ENCODE assay signal across 8 mouse cellular contexts in genomic region chr16:33062682-33063131, GRCm38 (mm10). TPM values are rescaled to one million over a fixed set of nuclear protein-coding genes. Genes with fewer than 3 reads are reported as not detected.
A peak's percentile ranks its signal among the peaks of the same experiment; 100 is the strongest.
DNase-seq lines count a peak whose midpoint lies in the region; ATAC-seq and TF ChIP-seq lines count a peak whose summit lies in the region.

No protein-coding gene starts in this region.

- peak; percentile 90 for DNase-seq in adrenal gland, adult 2 months
- no peak for DNase-seq in adrenal gland, postnatal 10 days
- DNase-seq in c-Kit-positive CD71-positive TER-119-positive erythroid progenitor cells, embryonic 14.5 days (ENCODE audit: low spot score), result peak; percentile 30
- DNase-seq in hindbrain, embryonic 10.5 days (ENCODE audit: low spot score), result no peak
- DNase-seq in left cerebral cortex, adult 8-10 months (ENCODE audit: low spot score in 2 of 2), result peak; percentile 43 to 56

- no peaks in the 10 kb centered on the region for H3K9me3 ChIP-seq in hindbrain, embryonic 10.5 days
- no peaks in the 10 kb centered on the region for H3K9me3 ChIP-seq in megakaryocyte, embryonic 14.5 days
- no peaks in the 10 kb centered on the region for H3K9me3 ChIP-seq in stomach, embryonic 16.5 days (replicated peaks; ENCODE audit: control insufficient read depth, low read length)

- no peak for TF ChIP-seq CTCF in C2C12 (IDR thresholded peaks at IDR 0.05; ENCODE audit: control insufficient read depth, insufficient read depth, insufficient read length)

- peaks cover 28% of the 10 kb centered on the region for H3K79me2 ChIP-seq in C2C12 (ENCODE audit: control insufficient read depth, insufficient read depth)

- peaks cover 47% of the 10 kb centered on the region for H3K4me1 ChIP-seq in hindbrain, embryonic 10.5 days (replicated peaks)
- peaks cover 58% of the 10 kb centered on the region for H3K4me1 ChIP-seq in megakaryocyte, embryonic 14.5 days
- H3K4me1 ChIP-seq in stomach, embryonic 16.5 days (ENCODE audit: control insufficient read depth, insufficient read depth, low read length), result peaks cover 9% of the 10 kb centered on the region

- under 1% methylated on average over 35 of the region's 35 CpGs for whole genome bisulfite sequencing in hindbrain, embryonic 10.5 days
- under 1% methylated on average over 34 of the region's 35 CpGs for WGBS in stomach, embryonic 16.5 days

- H3ac ChIP-seq in C2C12 (ENCODE audit: control insufficient read depth, insufficient read length, low read depth), result peak overlapping the region; percentile 66

- H3K27ac ChIP-seq in hindbrain, embryonic 10.5 days, result peak overlapping the region; percentile 93
- H3K27ac ChIP-seq in stomach, embryonic 16.5 days (ENCODE audit: low read length), result peak overlapping the region; percentile 60

- H3K4me2 ChIP-seq in stomach, embryonic 16.5 days (ENCODE audit: low read depth, low read length), result peak overlapping the region; percentile 59

- H3K79me3 ChIP-seq in C2C12 (ENCODE audit: low read depth), result peaks cover 20% of the 10 kb centered on the region

- peaks cover 34% of the 10 kb centered on the region for H3K36me3 ChIP-seq in C2C12 (ENCODE audit: control insufficient read depth, insufficient read depth)
- H3K36me3 ChIP-seq in hindbrain, embryonic 10.5 days, result peaks cover 53% of the 10 kb centered on the region
- peaks cover 41% of the 10 kb centered on the region for H3K36me3 ChIP-seq in megakaryocyte, embryonic 14.5 days (replicated peaks; ENCODE audit: low read length)
- H3K36me3 ChIP-seq in stomach, embryonic 16.5 days (ENCODE audit: control insufficient read depth, insufficient read depth, low read length), result peaks cover 10% of the 10 kb centered on the region; the same call in 1 of the 2 replicates

- H3K4me3 ChIP-seq in C2C12 (ENCODE audit: insufficient read depth, poor library complexity, severe bottlenecking), result peak overlapping the region; percentile 48
- peak overlapping the region; percentile 92 for H3K4me3 ChIP-seq in hindbrain, embryonic 10.5 days
- peak overlapping the region; percentile 97 for H3K4me3 ChIP-seq in megakaryocyte, embryonic 14.5 days (replicated peaks)
- H3K4me3 ChIP-seq in stomach, embryonic 16.5 days (replicated peaks; ENCODE audit: low read length), result peak overlapping the region; percentile 83

- H3K27me3 ChIP-seq in C2C12 (ENCODE audit: control insufficient read depth, insufficient read depth, insufficient read length), result no peaks in the 10 kb centered on the region
- H3K27me3 ChIP-seq in hindbrain, embryonic 10.5 days (ENCODE audit: insufficient read depth, poor library complexity, severe bottlenecking), result no peaks in the 10 kb centered on the region
- H3K27me3 ChIP-seq in megakaryocyte, embryonic 14.5 days (replicated peaks), result no peaks in the 10 kb centered on the region
- no peaks in the 10 kb centered on the region for H3K27me3 ChIP-seq in stomach, embryonic 16.5 days (ENCODE audit: control insufficient read depth, insufficient read depth, low read length)

- H3K9ac ChIP-seq in stomach, embryonic 16.5 days (ENCODE audit: low read length), result peak overlapping the region; percentile 80

- peak; percentile 74 for ATAC-seq in stomach, embryonic 16.5 days (ENCODE audit: insufficient read depth, low FRiP score)

TF ChIP-seq in C2C12, 6 proteins besides CTCF, POLR2A, EP300 and RAD21:
- no peak for TF ChIP-seq CEBPB (IDR thresholded peaks at IDR 0.05; ENCODE audit: low read depth)
- no peak for TF ChIP-seq USF1 (IDR thresholded peaks at IDR 0.05; ENCODE audit: low read depth)
- TF ChIP-seq MYOG (IDR thresholded peaks at IDR 0.05; ENCODE audit: control insufficient read depth, extremely low read depth, insufficient read length), result no peak
- TF ChIP-seq MAX (IDR thresholded peaks at IDR 0.05), result no peak
TF ChIP-seq in C2C12: peak in this region for 0.

RNA-seq across cellular contexts. Expression of gene Lmln, which starts 0.4 kb away (rescaled TPM):
- total RNA-seq in adrenal gland, adult 2 months (2021), result 10 to 100 TPM; 16.5 to 17.2 TPM
- 5.5 and 9.6 TPM in 2 replicates for polyA plus RNA-seq in adrenal gland, adult 2 months (2012; rRNA removed)
- total RNA-seq in adrenal gland, postnatal 10 days (2021), result 1 to 10 TPM; 5.5 to 9.9 TPM
- 1.2 TPM for polyA plus RNA-seq in C2C12 (2012; fragmentation: generic; extraction: Trizol)
- polyA plus RNA-seq in hindbrain, embryonic 10.5 days (2016; fragmentation: Nextera tagmentation; extraction: Ambion mirVana), result 2.3 and 4.7 TPM in 2 replicates
- 10 to 100 TPM in 3 of 4 experiments, 1 to 10 TPM in 1; 9.2 to 14.9 (median 11.5) TPM for total RNA-seq in left cerebral cortex, adult 8-10 months (2022)
- 0.02 TPM in 1 of 2 replicates, not detected in the other for polyA plus RNA-seq in megakaryocyte, embryonic 14.5 days (2012; ENCODE audit: insufficient read depth, low replicate concordance)
- 2.6 and 2.8 TPM in 2 replicates for polyA plus RNA-seq in stomach, embryonic 16.5 days (2015; fragmentation: Nextera tagmentation; extraction: Ambion mirVana)

RNA-seq across cellular contexts. Expression of gene Rpl35a, which starts 6.5 kb away (rescaled TPM):
- 100 to 1,000 TPM; 378 to 722 TPM for total RNA-seq in adrenal gland, adult 2 months (2021)
- polyA plus RNA-seq in adrenal gland, adult 2 months (2012; rRNA removed), result 23.8 and 26.0 TPM in 2 replicates
- 100 to 1,000 TPM; 635 to 640 TPM for total RNA-seq in adrenal gland, postnatal 10 days (2021)
- 3,163 TPM for polyA plus RNA-seq in C2C12 (2012; fragmentation: generic; extraction: Trizol)
- polyA plus RNA-seq in hindbrain, embryonic 10.5 days (2016; fragmentation: Nextera tagmentation; extraction: Ambion mirVana), result 860 and 944 TPM in 2 replicates
- total RNA-seq in left cerebral cortex, adult 8-10 months (2022), result 100 to 1,000 TPM; 315 to 399 (median 349) TPM
- 18.9 and 136 TPM in 2 replicates for polyA plus RNA-seq in megakaryocyte, embryonic 14.5 days (2012; ENCODE audit: insufficient read depth, low replicate concordance)
- polyA plus RNA-seq in stomach, embryonic 16.5 days (2015; fragmentation: Nextera tagmentation; extraction: Ambion mirVana), result 790 and 946 TPM in 2 replicates

RNA-seq across cellular contexts. Expression of gene Iqcg, which starts 6.7 kb away (rescaled TPM):
- total RNA-seq in adrenal gland, adult 2 months (2021), result 1 to 10 TPM; 1.8 to 2.0 TPM
- polyA plus RNA-seq in adrenal gland, adult 2 months (2012; rRNA removed), result 0.01 and 0.06 TPM in 2 replicates
- total RNA-seq in adrenal gland, postnatal 10 days (2021), result 1 to 10 TPM; 2.4 to 3.1 TPM
- polyA plus RNA-seq in C2C12 (2012; fragmentation: generic; extraction: Trizol), result 0.92 TPM
- polyA plus RNA-seq in hindbrain, embryonic 10.5 days (2016; fragmentation: Nextera tagmentation; extraction: Ambion mirVana), result 5.0 and 5.6 TPM in 2 replicates
- total RNA-seq in left cerebral cortex, adult 8-10 months (2022), result 1 to 10 TPM; 3.1 to 6.3 (median 4.9) TPM
- polyA plus RNA-seq in megakaryocyte, embryonic 14.5 days (2012; ENCODE audit: insufficient read depth, low replicate concordance), result 3.3 TPM in 1 of 2 replicates, not detected in the other
- polyA plus RNA-seq in stomach, embryonic 16.5 days (2015; fragmentation: Nextera tagmentation; extraction: Ambion mirVana), result 2.4 TPM in 2 replicates

Comparison
In these comparisons a context has a peak if more than half of its experiments do, and no peak if none do; other contexts are left out.
1. DNase-seq: peak in adrenal gland, adult 2 months (single experiment), c-Kit-positive CD71-positive TER-119-positive erythroid progenitor cells, embryonic 14.5 days (single experiment) and left cerebral cortex, adult 8-10 months (2 of 2); none in adrenal gland, postnatal 10 days (single experiment) and hindbrain, embryonic 10.5 days (single experiment).
2. Peak in every context shown above with its lines, with median percentiles within 50 percentile points of each other: H3K4me3 ChIP-seq.